Mouse (Mus musculus) testis, postnatal 10 days (tissue): ENCODE results near the gene Slc6a12.

Experiments used
- DNase-seq: peaks from one replicate; pipeline ENCODE4 v3.0.0; 2021; ENCODE audit warnings: low spot score

Gene Slc6a12

DNA sequence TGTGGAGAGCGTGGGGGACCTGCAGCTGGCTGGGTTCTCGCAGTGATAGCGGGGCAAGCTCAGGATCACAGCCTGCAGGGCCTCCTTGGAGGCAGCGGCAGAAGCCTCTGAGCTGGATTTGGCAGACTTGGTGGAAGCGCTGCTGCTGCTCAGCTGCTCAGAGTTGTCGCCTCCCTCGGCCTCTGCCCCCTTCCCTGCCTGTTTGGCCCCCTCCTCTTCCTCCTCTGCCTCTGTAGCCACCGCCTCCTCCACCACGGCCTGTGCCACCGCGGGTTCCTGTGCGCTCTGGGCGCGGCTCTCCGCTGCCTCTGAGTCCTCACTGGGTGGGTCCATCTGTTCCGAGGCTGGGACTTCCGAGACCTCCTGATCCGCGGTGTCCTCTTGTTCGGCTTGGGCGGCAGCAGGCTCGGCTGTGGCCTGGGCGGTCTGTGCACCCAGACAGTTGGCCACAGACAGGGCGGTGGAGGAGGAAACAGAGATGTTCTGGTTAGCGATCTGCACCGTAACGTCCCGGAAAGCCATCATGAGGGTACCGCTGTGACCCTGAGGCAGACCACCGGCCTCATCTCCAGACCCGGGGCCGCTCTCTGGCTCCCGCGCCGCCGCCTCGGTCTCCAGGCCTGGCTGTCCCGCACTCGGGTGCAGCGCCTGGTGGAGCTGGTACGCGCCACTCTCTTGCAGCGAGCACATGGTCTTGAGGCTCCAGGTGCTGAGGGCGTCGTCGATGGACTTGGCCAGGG, 69.9 kb downstream of the Slc6a12 start:
- no peak for DNase-seq
